Mouse (Mus musculus): ENCODE measurements at regions not wholly inside any gene's neighbourhood (a gene's known extent, or its start where the extent isn't known, plus 50 kb on each side); places are given as distances from the start of the nearest gene placed in this dataset.

DNA sequence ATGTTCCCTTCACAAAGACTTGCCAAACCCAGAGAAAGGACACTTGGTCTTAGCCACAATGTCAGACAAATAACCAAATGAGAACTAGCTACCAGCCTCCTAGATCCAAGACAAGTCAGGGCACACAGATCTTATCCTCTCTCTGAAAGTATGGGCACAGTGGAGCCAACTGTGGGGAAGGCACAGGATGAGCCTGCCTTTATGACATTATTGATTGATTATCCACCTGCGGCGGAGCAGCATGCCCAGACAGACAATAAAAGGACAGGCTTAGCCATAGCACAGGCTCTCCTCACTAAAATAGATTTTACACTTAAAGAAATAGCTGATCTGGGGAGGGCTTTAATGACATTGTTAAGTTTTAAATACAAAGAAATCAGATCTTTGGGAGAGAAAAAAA is 117.9 kb downstream of the Maf start:
- H3K4me3 ChIP-seq (ENCODE audit: low read depth, low read length), result no peak overlapping the region
- no peaks in the 10 kb centered on the region for H3K9me3 ChIP-seq (ENCODE audit: control insufficient read depth, low read length)
- H3K4me1 ChIP-seq (ENCODE audit: control insufficient read depth, insufficient read depth, low read length), result no peaks in the 10 kb centered on the region
- ATAC-seq (ENCODE audit: insufficient read depth, low FRiP score, low TSS enrichment), result no peak
- no peak overlapping the region for H3K9ac ChIP-seq (ENCODE audit: low read length)
- H3K36me3 ChIP-seq (ENCODE audit: control insufficient read depth, insufficient read depth, low read length), result no peaks in the 10 kb centered on the region
- no peak overlapping the region for H3K4me2 ChIP-seq (ENCODE audit: low read depth)
- no peak overlapping the region for H3K27ac ChIP-seq (ENCODE audit: low read depth, low read length)
- 88% methylated on average over 2 of the region's 2 CpGs for WGBS
- H3K27me3 ChIP-seq (ENCODE audit: control insufficient read depth, insufficient read depth, low read length), result no peaks in the 10 kb centered on the region
- DNase-seq (ENCODE audit: low spot score), result no peak

DNA sequence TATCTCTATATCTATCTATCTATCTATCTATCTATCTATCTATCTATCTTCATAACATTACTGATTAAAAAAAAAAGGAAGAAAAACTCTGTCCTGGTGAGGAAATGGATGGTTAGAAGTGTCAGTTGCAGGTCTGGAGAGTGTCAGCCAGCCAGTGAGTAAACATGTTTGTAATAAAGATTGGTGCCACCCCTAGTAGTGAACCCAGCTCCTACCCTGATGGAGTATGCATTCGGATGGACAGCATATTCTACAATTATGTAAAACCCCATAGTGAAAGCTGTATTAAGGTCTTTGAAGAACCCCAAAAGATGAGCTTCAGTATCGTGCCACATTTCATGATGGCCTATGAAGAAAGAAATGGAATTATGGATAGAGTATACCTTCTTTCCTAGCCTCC is 118.5 kb downstream of the Maf start:
- Histone ChIP-seq H3K36me3 (ENCODE audit: control insufficient read depth, insufficient read depth, low read length) (no peaks in the 10 kb centered on the region), H3K4me3 (ENCODE audit: low read depth, low read length) (no peak overlapping the region), H3K4me1 (ENCODE audit: control insufficient read depth, insufficient read depth, low read length) (no peaks in the 10 kb centered on the region), H3K27ac (ENCODE audit: low read depth, low read length) (no peak overlapping the region), H3K9me3 (ENCODE audit: control insufficient read depth, low read length) (no peaks in the 10 kb centered on the region), H3K9ac (ENCODE audit: low read length) (no peak overlapping the region), H3K4me2 (ENCODE audit: low read depth) (no peak overlapping the region), H3K27me3 (ENCODE audit: control insufficient read depth, insufficient read depth, low read length) (no peaks in the 10 kb centered on the region)
- ATAC-seq (ENCODE audit: insufficient read depth, low FRiP score, low TSS enrichment) (no peak), DNase-seq (ENCODE audit: low spot score) (no peak)
- WGBS, result 94% methylated on average over 2 of the region's 2 CpGs

DNA sequence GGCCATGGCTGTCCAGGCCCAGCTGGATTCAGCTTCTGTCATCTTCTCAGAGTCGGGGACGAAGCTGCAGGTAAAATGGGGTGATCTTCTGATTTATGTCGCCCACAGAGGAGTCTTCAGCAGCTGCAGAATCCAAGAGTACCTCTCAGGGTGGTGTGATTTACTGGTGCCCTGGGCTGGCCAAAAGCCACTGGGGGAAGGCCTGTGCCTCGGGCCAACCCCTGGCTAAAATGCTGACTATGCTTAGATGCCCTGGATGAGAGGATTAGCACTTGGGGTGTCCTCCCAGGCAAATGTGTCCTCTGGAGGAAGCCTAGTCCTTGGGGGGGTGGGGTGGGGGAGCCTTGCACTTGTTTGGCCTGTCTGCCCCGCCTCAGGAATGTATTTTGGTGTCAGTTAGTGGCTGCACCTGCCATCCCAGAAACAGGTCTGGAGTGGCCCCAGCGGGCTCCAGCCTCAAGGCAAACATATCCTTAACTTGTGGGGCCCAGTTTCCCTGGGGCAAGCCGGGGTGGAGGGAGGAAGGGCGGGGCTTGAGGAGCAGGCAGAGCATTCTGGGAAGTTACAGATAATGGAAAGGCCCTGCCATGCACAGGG is 123.2 kb downstream of the Maf start:
- Histone ChIP-seq H3K9me3 (ENCODE audit: control insufficient read depth, low read length) (no peaks in the 10 kb centered on the region), H3K4me3 (ENCODE audit: low read depth, low read length) (no peak overlapping the region), H3K4me1 (ENCODE audit: control insufficient read depth, insufficient read depth, low read length) (no peaks in the 10 kb centered on the region), H3K9ac (ENCODE audit: low read length) (no peak overlapping the region), H3K27ac (ENCODE audit: low read depth, low read length) (no peak overlapping the region), H3K27me3 (ENCODE audit: control insufficient read depth, insufficient read depth, low read length) (no peaks in the 10 kb centered on the region), H3K4me2 (ENCODE audit: low read depth) (no peak overlapping the region), H3K36me3 (ENCODE audit: control insufficient read depth, insufficient read depth, low read length) (no peaks in the 10 kb centered on the region)
- DNase-seq (ENCODE audit: low spot score) (no peak), ATAC-seq (ENCODE audit: insufficient read depth, low FRiP score, low TSS enrichment) (no peak)
- WGBS, result 73% methylated on average over 8 of the region's 8 CpGs

DNA sequence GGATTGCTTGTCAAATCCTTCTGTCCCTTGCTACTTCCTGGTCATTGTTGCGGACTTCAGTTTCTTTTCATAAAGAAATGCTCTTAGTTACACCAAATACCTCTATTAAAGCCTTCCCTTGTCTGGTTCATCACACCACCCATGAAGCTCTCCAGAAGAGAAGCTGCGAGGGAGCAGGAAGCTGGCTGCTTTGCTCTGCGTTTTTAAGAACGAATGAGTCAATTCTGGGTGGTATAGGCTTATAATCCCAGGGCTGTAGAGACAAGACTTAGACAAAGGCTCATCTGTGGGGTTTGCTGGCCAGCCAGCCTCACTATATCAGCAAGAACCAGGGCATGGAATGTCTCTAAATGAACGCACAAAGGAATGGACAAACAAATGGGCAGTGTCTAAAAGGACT is 124.4 kb downstream of the Maf start:
- H3K9ac ChIP-seq (ENCODE audit: low read length), result no peak overlapping the region
- H3K4me3 ChIP-seq (ENCODE audit: low read depth, low read length), result no peak overlapping the region
- H3K4me2 ChIP-seq (ENCODE audit: low read depth), result no peak overlapping the region
- H3K27ac ChIP-seq (ENCODE audit: low read depth, low read length), result no peak overlapping the region
- H3K4me1 ChIP-seq (ENCODE audit: control insufficient read depth, insufficient read depth, low read length), result no peaks in the 10 kb centered on the region
- H3K36me3 ChIP-seq (ENCODE audit: control insufficient read depth, insufficient read depth, low read length), result no peaks in the 10 kb centered on the region
- DNase-seq (ENCODE audit: low spot score) (no peak), ATAC-seq (ENCODE audit: insufficient read depth, low FRiP score, low TSS enrichment) (no peak)
- H3K9me3 ChIP-seq (ENCODE audit: control insufficient read depth, low read length), result no peaks in the 10 kb centered on the region
- WGBS, result 82% methylated on average over 5 of the region's 5 CpGs
- no peaks in the 10 kb centered on the region for H3K27me3 ChIP-seq (ENCODE audit: control insufficient read depth, insufficient read depth, low read length)

DNA sequence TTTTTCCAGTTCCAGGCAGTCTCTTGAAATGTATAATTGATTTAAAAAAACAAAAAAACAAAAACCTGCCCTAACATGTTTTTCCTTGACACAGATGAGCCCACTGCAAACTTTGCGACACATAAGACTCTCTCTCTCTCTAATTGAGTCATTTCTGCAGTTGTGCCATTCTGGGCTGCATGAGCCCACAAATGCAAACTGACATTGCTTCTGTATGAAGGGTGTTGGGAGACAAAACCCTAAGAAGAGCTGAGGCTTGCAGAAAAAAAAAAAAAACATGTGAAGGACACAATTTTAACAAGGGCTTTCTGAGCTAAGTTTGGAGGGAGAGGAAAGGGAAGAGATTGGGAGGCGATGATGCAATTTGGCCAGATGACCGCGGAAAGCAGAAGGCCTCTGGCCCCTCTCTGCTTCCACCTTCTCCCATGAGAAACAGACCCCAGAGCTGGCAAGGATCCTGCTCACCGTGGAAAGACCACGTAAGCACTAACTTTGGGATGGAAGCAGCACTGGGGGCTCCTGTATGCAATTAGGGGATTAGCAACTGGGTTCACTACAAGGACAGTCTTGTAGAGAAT is 125.6 kb downstream of the Maf start:
- Histone ChIP-seq H3K9me3 (ENCODE audit: control insufficient read depth, low read length) (no peaks in the 10 kb centered on the region), H3K27me3 (ENCODE audit: control insufficient read depth, insufficient read depth, low read length) (no peaks in the 10 kb centered on the region), H3K4me2 (ENCODE audit: low read depth) (no peak overlapping the region), H3K4me3 (ENCODE audit: low read depth, low read length) (no peak overlapping the region), H3K9ac (ENCODE audit: low read length) (no peak overlapping the region), H3K27ac (ENCODE audit: low read depth, low read length) (no peak overlapping the region), H3K36me3 (ENCODE audit: control insufficient read depth, insufficient read depth, low read length) (no peaks in the 10 kb centered on the region), H3K4me1 (ENCODE audit: control insufficient read depth, insufficient read depth, low read length) (no peaks in the 10 kb centered on the region)
- DNase-seq (ENCODE audit: low spot score) (no peak), ATAC-seq (ENCODE audit: insufficient read depth, low FRiP score, low TSS enrichment) (no peak)
- 85% methylated on average over 6 of the region's 6 CpGs for WGBS

DNA sequence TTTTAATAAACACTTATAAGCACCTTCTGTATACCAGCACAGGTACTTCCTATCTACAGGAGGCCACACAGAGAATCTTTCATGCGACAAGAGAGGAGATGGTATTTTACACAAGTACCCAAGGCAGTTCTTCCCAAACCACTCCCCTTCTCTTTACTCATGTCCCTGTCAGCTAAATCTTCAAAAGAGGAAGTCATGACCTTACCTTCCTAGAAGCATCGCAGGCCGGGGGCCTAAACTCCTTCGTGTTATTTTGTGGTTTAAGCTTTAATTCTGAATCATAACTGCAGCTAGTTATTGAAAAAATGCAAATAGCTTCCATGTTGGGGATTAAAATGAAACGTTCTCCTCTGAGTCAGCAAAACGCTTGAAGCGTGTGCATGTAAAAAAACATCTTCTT is 139.2 kb downstream of the Maf start:
- no peaks in the 10 kb centered on the region for H3K36me3 ChIP-seq (ENCODE audit: control insufficient read depth, insufficient read depth, low read length)
- no peak overlapping the region for H3K27ac ChIP-seq (ENCODE audit: low read depth, low read length)
- ATAC-seq (ENCODE audit: insufficient read depth, low FRiP score, low TSS enrichment) (no peak), DNase-seq (ENCODE audit: low spot score) (no peak)
- H3K27me3 ChIP-seq (ENCODE audit: control insufficient read depth, insufficient read depth, low read length), result no peaks in the 10 kb centered on the region
- no peaks in the 10 kb centered on the region for H3K4me1 ChIP-seq (ENCODE audit: control insufficient read depth, insufficient read depth, low read length)
- 84% methylated on average over 7 of the region's 7 CpGs for WGBS
- no peak overlapping the region for H3K9ac ChIP-seq (ENCODE audit: low read length)
- no peak overlapping the region for H3K4me2 ChIP-seq (ENCODE audit: low read depth)
- H3K4me3 ChIP-seq (ENCODE audit: low read depth, low read length), result no peak overlapping the region
- no peaks in the 10 kb centered on the region for H3K9me3 ChIP-seq (ENCODE audit: control insufficient read depth, low read length)

DNA sequence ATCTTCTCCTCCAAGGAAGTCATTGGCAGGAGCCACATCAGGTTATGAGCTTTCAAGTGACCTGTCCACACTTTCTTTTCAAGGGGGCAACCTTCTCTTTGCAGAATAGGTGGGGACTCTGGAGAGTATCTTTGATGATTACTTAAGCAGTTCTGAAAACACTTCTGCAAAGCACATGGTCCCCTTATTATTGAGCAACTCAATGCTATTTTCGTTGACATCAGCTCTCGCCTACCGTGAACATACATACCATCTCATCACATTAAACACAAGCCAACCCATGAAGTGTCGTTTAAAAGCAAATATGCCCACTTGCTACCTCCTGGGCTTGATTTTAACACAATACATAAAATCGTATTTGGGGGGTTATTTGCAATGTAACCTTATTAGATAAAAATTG is 141.8 kb downstream of the Maf start:
- Histone ChIP-seq H3K27ac (ENCODE audit: low read depth, low read length) (no peak overlapping the region), H3K4me3 (ENCODE audit: low read depth, low read length) (no peak overlapping the region), H3K27me3 (ENCODE audit: control insufficient read depth, insufficient read depth, low read length) (no peaks in the 10 kb centered on the region), H3K36me3 (ENCODE audit: control insufficient read depth, insufficient read depth, low read length) (no peaks in the 10 kb centered on the region), H3K4me2 (ENCODE audit: low read depth) (no peak overlapping the region), H3K9me3 (ENCODE audit: control insufficient read depth, low read length) (no peaks in the 10 kb centered on the region), H3K9ac (ENCODE audit: low read length) (no peak overlapping the region), H3K4me1 (ENCODE audit: control insufficient read depth, insufficient read depth, low read length) (no peaks in the 10 kb centered on the region)
- WGBS, result 89% methylated on average over 5 of the region's 5 CpGs
- ATAC-seq (ENCODE audit: insufficient read depth, low FRiP score, low TSS enrichment) (no peak), DNase-seq (ENCODE audit: low spot score) (no peak)

DNA sequence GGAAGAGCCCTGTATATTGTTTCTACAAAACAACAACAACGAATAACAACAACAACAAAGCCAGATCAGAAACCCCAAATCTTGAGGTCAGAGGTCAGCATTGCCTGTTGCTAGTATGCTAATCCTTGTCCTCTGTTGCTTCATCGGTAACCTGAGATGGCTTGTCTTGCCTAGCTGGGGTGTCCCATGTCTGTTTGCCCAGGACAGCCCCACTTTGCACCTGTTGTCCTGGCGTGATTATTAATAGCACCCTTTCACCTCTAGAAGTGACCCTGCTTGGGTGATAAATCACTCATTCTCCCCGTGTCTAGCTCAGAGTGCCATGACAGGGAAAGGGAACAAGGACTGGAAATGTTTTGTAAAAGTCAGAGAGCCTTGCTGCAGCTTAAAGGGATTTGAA is 145.2 kb downstream of the Maf start:
- Histone ChIP-seq H3K4me2 (ENCODE audit: low read depth) (no peak overlapping the region), H3K27me3 (ENCODE audit: control insufficient read depth, insufficient read depth, low read length) (no peaks in the 10 kb centered on the region), H3K4me3 (ENCODE audit: low read depth, low read length) (no peak overlapping the region), H3K27ac (ENCODE audit: low read depth, low read length) (no peak overlapping the region), H3K9ac (ENCODE audit: low read length) (no peak overlapping the region), H3K4me1 (ENCODE audit: control insufficient read depth, insufficient read depth, low read length) (no peaks in the 10 kb centered on the region), H3K36me3 (ENCODE audit: control insufficient read depth, insufficient read depth, low read length) (no peaks in the 10 kb centered on the region), H3K9me3 (ENCODE audit: control insufficient read depth, low read length) (no peaks in the 10 kb centered on the region)
- 35% methylated on average over 4 of the region's 4 CpGs for WGBS
- no peak for ATAC-seq (ENCODE audit: insufficient read depth, low FRiP score, low TSS enrichment)
- no peak for DNase-seq (ENCODE audit: low spot score)

DNA sequence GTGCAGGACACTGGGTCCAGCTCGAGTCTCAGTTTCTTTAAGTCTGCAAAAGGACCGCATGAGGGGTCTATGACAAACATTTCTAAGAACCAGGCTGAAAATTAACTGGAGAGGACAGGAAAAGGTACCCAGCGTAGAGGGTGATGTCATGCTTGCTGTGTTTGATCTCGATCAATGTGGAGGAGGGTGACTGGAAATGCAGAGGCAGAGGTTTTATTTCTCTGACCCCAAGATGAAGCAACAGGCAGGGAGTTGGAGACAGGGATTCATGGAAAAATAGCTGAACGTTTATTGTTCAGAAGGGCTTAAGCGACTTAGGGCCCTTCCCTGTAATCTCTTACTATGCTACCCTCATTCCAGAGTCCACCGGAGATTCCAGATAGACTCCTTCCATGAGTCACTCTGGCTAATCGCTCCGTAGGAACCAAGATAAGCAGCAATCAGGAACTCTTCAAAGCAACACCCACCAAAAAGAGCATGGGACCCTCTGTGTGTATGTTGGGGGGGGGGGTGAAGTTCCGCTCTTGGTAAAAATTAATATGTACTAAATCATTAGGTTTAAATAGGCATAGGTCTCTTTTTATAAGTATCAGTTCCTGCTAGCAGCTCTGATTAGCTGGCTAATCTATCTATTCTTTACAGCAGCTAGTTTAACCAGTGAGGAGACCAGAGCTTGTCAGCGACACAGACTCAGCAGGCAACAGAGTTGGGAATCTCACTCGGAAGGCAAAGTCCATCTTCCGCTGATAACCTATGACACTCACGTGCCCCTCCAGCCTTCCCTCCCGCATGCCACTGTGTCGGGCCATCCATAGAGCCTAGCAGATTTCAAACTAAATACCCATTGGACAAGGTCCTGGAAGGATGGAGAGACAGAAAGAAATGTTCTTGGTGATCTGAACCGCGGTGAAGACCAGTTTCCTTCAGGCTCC is 146.3 kb downstream of the Maf start:
- no peaks in the 10 kb centered on the region for H3K27me3 ChIP-seq (ENCODE audit: control insufficient read depth, insufficient read depth, low read length)
- H3K27ac ChIP-seq (ENCODE audit: low read depth, low read length), result no peak overlapping the region
- no peak overlapping the region for H3K4me2 ChIP-seq (ENCODE audit: low read depth)
- 84% methylated on average over 18 of the region's 18 CpGs for WGBS
- ATAC-seq (ENCODE audit: insufficient read depth, low FRiP score, low TSS enrichment) (no peak), DNase-seq (ENCODE audit: low spot score) (no peak)
- no peaks in the 10 kb centered on the region for H3K9me3 ChIP-seq (ENCODE audit: control insufficient read depth, low read length)
- no peaks in the 10 kb centered on the region for H3K36me3 ChIP-seq (ENCODE audit: control insufficient read depth, insufficient read depth, low read length)
- H3K9ac ChIP-seq (ENCODE audit: low read length), result no peak overlapping the region
- no peak overlapping the region for H3K4me3 ChIP-seq (ENCODE audit: low read depth, low read length)
- H3K4me1 ChIP-seq (ENCODE audit: control insufficient read depth, insufficient read depth, low read length), result no peaks in the 10 kb centered on the region
